Mouse (Mus musculus) gastrocnemius, adult 2 months (tissue): ENCODE measurements at regions not wholly inside any gene's neighbourhood (a gene's known extent, or its start where the extent isn't known, plus 50 kb on each side); places are given as distances from the start of the nearest gene placed in this dataset.
A peak's percentile ranks its signal among the peaks of the same experiment; 100 is the strongest.

Experiments used
- DNase-seq: peaks from one replicate; pipeline ENCODE4 v3.0.0; 2022
- H3K27ac ChIP-seq: fragments of 200-600 bp; 2 replicates; pipeline ENCODE4 v1.8.1; 2022; ENCODE audit warnings: mild to moderate bottlenecking
- H3K4me3 ChIP-seq: fragments of 200-600 bp; 2 replicates; pipeline ENCODE4 v1.8.1; 2022; ENCODE audit warnings: mild to moderate bottlenecking, moderate library complexity
- CTCF ChIP-seq: fragments of 200-600 bp; IDR thresholded peaks from 2 replicates; pipeline ENCODE4 v1.8.1; 2022; ENCODE audit warnings: antibody characterized with exemption, mild to moderate bottlenecking, moderate library complexity
- intact Hi-C: fragments of 180-260 bp; cut with DNase I; formaldehyde crosslinking; loops from one replicate; pipeline ENCODE4 v1.15.1; 2025

- H3K27ac ChIP-seq = no peak overlapping the region
- intact Hi-C loops = no loop called here
- DNase-seq = no peak
- no peak overlapping the region for H3K4me3 ChIP-seq
- TF ChIP-seq CTCF = no peak
Observed at GRCm38 (mm10) chr1:126992441-126992840, 161.8 kb upstream of the Nckap5 start.

GRCm38 (mm10) chr1:126982805-126983204, 152.2 kb upstream of the Nckap5 start:
- intact Hi-C loops = no loop called here
- no peak for DNase-seq
- TF ChIP-seq CTCF = no peak

GRCm38 (mm10) chr1:126980311-126980710, 149.7 kb upstream of the Nckap5 start:
- no peak for DNase-seq
- no peak for TF ChIP-seq CTCF
- Histone ChIP-seq H3K27ac (no peak overlapping the region), H3K4me3 (no peak overlapping the region)
- intact Hi-C loops = no loop called here

More at GRCm38 (mm10) chr1:126982805-126983204, 152.2 kb upstream of the Nckap5 start:
- Histone ChIP-seq H3K4me3 (no peak overlapping the region), H3K27ac (no peak overlapping the region)

- intact Hi-C loops = no loop called here
- no peak for DNase-seq
- H3K27ac ChIP-seq = no peak overlapping the region
- TF ChIP-seq CTCF = no peak
- H3K4me3 ChIP-seq = no peak overlapping the region
Observed at GRCm38 (mm10) chr1:126973871-126974270, 143.3 kb upstream of the Nckap5 start.

- no peak for DNase-seq
- Histone ChIP-seq H3K27ac (no peak overlapping the region), H3K4me3 (no peak overlapping the region)
- no peak for TF ChIP-seq CTCF
- intact Hi-C loops = no loop called here
Observed at GRCm38 (mm10) chr1:126971777-126972421, 141.3 kb upstream of the Nckap5 start.

GRCm38 (mm10) chr1:126971118-126971517, 140.5 kb upstream of the Nckap5 start:
- Histone ChIP-seq H3K4me3 (no peak overlapping the region), H3K27ac (no peak overlapping the region)
- no peak for TF ChIP-seq CTCF
- no peak for DNase-seq
- intact Hi-C loops = no loop called here

GRCm38 (mm10) chr1:126966394-126966793, 135.8 kb upstream of the Nckap5 start:
- DNase-seq = no peak
- intact Hi-C loops = no loop called here
- Histone ChIP-seq H3K27ac (no peak overlapping the region), H3K4me3 (no peak overlapping the region)
- TF ChIP-seq CTCF = peak; percentile 30; the same call in 1 of the 2 replicates

- no peak for TF ChIP-seq CTCF
- Histone ChIP-seq H3K27ac (no peak overlapping the region), H3K4me3 (no peak overlapping the region)
- intact Hi-C loops = no loop called here
- DNase-seq = no peak
Observed at GRCm38 (mm10) chr1:126955839-126956720, 125.5 kb upstream of the Nckap5 start.

GRCm38 (mm10) chr1:126947860-126948259, 117.3 kb upstream of the Nckap5 start:
- no peak for DNase-seq
- intact Hi-C loops = no loop called here
- no peak overlapping the region for H3K27ac ChIP-seq

GRCm38 (mm10) chr1:126932658-126933057, 102.1 kb upstream of the Nckap5 start:
- intact Hi-C loops = loop anchor here (5.0 kb wide), 1 partner anchor 1145 kb away; no protein-coding TSS in a partner anchor
- TF ChIP-seq CTCF = no peak
- DNase-seq = no peak
- H3K27ac ChIP-seq = no peak overlapping the region
- H3K4me3 ChIP-seq = no peak overlapping the region

More at GRCm38 (mm10) chr1:126947860-126948259, 117.3 kb upstream of the Nckap5 start:
- H3K4me3 ChIP-seq = no peak overlapping the region
- no peak for TF ChIP-seq CTCF

- no peak overlapping the region for H3K27ac ChIP-seq
- peak; percentile 77 for DNase-seq
- no peak overlapping the region for H3K4me3 ChIP-seq
- intact Hi-C loops = loop anchor here (2.0 to 5.0 kb wide), 2 partner anchors 1144 to 1325 kb away; no protein-coding TSS in a partner anchor
- TF ChIP-seq CTCF = peak; percentile 97
Observed at GRCm38 (mm10) chr1:126931754-126932153, 101.2 kb upstream of the Nckap5 start.

- no peak for TF ChIP-seq CTCF
- DNase-seq = no peak
- H3K27ac ChIP-seq = no peak overlapping the region
- intact Hi-C loops = loop anchor here (2.0 to 5.0 kb wide), 2 partner anchors 1144 to 1324 kb away; no protein-coding TSS in a partner anchor
- H3K4me3 ChIP-seq = no peak overlapping the region
Observed at GRCm38 (mm10) chr1:126931093-126931492, 100.5 kb upstream of the Nckap5 start.

- H3K4me3 ChIP-seq = no peak overlapping the region
- no peak overlapping the region for H3K27ac ChIP-seq
- no peak for TF ChIP-seq CTCF
- intact Hi-C loops = loop anchor here (2.0 to 5.0 kb wide), 2 partner anchors 1143 to 1324 kb away; no protein-coding TSS in a partner anchor
- DNase-seq = no peak
Observed at GRCm38 (mm10) chr1:126930611-126931010, 100.0 kb upstream of the Nckap5 start.
